Mouse (Mus musculus) hematopoietic stem cell, adult 5-6 weeks (primary cell): ENCODE measurements around the gene P2ry10. TPM values are rescaled to one million over a fixed set of nuclear protein-coding genes. Genes with fewer than 3 reads are reported as not detected.
A peak's percentile ranks its signal among the peaks of the same experiment; 100 is the strongest.
"Not testable (repeated sequence)": the region's sequence is repeated elsewhere in the genome, so short reads cannot be mapped to it uniquely, and the experiment has no call there.

Experiments
- ATAC-seq, 2 experiments: fragments of 125-278 bp in 1 of 2; replicated peaks in 1 of 2; 2 replicates each; pipeline ENCODE4 v1.8.0; 2016 to 2017; ENCODE audit warnings: inconsistent platforms in 2 of 2, mild to moderate bottlenecking in 2 of 2, moderate number of reproducible peaks in 2 of 2, low read depth in 1 of 2, moderate TSS enrichment in 1 of 2; ENCODE audit not compliant: low FRiP score in 2 of 2, poor library complexity in 2 of 2, severe bottlenecking in 2 of 2, insufficient read depth in 1 of 2, low TSS enrichment in 1 of 2
- total RNA-seq: library from RNA; stranded (forward); fragments of 172-1452, 232-1000 nt; gene quantifications from 2 replicates; pipeline ENCODE4 v1.2.3, GENCODE M21; 2017

The P2ry10 gene
- 21.1 and 24.8 TPM in 2 replicates for total RNA-seq

DNA sequence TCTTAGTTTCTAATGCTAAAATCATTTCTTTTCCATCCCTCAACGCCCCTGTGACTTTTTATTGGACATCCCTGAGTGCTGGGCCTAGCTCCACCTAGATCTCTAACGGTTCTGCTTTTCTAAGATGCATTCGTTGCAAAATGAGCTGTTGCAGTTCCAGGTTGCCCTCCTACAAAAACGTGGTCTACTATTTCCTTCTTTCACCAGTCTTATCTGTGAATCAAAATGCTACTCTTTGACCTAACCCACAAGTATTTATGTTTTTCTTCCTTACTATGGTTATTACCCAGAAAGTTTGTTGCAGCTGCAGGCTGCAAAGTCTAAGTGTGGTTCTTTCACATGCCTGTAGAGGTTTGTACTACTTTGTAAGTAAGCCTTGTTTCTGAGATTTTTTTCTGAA lies at the start of gene P2ry10:
Gene P2ry10, plus strand, starts transcription at position 316 of the 400 bp plus-strand sequence.
- ATAC-seq, result peak; percentile 77 to 80

DNA sequence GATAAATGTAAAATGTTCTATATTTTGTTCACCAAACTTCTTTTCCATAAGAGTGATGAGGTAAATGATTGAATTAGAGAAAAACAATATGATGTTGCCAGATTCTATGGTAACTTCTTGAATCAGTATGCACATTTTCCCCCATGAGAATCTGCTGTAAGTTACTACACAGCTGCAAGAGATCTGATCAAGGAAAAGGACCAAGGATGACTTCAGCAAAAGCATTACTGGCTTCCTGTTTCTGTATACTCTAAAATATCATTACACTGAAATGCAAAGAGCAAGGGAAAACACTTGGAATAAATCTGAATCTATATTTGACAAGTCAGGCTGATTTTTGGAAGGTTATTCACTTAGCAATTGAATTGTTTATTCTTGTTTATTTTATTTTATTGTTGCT lies 49.1 kb upstream of the P2ry10 start:
- 0 out of 4 replicates have a peak, but pooled peaks of 1 of the 2 experiments have one; percentile 42 for ATAC-seq

DNA sequence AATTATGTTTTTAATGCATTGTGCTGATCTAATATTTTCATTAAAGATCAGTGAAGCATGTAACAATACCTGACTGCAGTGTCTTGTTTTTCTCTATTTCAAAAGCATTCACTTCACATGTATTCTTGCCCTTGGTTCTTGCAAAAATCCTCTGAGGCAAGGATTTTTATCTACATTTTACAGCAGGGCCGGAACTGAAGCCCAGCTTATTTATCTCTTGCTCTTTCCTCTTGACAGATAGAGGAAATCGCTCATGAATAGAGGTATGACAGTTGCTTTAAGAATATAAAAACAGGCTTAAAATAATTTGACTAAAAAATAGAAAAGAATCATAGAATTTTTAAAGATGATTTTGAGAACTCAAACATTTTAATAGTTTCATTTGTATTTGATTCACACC lies 48.7 kb upstream of the P2ry10 start:
- ATAC-seq, result no peak

DNA sequence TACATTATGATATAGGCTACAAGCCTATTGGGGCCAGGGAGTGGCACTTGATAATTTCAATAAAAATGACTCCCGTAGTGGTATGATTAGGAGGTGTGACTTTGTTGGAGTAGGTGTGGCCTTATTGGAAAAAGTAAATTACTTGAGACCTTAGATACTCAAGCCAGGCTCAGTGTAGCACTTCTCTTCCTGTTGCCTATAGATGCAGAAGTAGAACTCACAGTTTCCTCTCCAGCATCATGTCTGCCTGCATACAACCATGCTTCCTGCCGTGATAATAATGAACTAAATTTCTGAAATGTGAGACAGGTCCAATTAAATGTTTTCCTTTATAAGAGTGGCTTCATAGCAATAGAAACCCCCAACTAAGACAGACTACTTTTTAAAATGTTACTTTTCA lies 45.9 kb upstream of the P2ry10 start:
- no peak for ATAC-seq

DNA sequence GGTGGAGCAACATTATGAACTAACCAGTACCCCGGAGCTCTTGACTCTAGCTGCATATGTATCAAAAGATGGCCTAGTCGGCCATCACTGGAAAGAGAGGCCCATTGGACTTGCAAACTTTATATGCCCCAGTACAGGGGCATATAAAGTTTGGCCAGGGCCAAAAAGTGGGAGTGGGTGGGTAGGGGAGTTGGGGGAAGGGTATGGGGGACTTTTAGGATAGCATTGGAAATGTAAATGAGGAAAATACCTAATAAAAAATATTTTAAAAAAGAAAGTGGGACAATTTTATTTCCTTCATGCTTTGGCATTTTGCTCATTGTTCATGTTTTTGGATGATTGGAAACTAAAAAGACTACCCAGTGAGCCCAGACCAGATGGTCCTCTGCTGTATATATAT lies 4.9 kb upstream of the P2ry10 start:
- ATAC-seq, result not testable (repeated sequence)

DNA sequence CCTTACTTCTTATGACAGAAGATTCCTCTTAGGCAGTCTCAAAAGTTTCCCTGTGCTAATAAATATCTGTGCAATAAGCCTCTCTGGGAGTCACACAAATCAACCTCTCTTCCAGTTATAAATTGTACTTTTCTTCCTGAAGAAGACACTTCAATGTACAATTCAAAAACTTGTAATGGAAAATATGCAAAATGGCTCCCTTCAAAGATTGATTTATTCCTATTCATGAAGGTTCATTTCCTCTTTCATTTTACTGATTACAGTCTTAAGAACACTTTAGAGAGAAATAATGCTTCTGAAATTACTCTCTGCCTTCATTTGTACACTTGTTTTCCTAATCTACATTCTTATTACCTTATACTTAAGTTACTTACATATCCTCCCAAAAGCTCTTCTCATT lies 4.0 kb upstream of the P2ry10 start:
- no peak for ATAC-seq

DNA sequence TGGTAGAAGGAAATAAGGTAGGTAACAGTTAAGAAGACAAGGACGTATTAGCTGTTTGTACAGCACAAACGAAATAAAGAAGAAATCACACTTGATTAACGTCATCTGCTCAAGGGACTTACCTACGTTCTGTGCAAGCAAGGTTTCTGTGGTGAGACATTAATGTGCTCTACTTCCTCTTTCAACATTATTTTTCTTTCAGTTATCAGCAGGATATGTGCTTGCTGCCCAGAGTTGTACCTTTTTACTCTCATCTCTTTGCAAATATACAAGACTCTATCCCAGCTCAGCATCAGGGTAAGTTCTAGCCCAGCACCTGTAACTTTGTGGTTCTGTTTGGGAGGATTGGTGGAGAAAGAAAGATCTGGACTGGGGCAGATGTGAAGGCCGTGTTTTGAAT lies 839 bp downstream of the P2ry10 start:
- ATAC-seq, result peak; percentile 81 to 89

DNA sequence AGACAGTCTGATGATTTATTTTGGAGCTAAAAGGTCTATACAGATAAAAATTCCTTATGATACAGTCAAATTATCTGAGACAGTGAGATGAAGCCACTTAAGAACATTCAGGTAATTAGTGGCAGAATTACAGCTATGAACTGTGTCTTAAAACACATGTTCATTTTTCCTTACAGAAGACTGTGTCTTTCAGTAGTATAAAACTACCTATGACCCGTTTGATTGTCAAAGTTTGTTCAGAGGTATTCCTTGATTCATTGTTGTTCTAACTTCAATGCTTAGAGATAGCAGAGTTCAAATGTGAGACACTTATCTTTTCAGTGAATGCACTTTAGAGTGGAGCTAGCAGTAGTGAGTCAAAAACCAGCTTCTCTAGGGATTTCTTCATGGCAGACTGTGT lies 1.6 kb downstream of the P2ry10 start:
- no peak for ATAC-seq

DNA sequence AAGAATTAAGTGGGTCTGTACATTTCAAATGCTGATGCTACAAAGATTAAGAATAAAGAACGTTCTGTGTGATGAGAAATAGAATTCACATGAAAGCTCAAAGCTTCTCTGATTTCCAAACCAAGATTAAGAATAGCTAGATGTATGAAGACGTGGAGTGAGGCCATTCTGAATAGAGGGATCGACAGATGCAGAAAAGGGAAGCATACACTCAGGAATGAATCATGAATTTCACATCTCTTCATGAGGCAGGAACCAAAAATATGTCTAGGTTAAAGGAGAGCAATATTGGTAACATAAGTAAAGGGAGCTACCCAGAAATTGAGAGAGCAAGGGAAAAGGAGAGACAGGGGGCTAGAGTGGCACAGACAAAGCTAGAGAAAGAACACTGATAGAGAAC lies 7.3 kb downstream of the P2ry10 start:
- ATAC-seq, result no peak

DNA sequence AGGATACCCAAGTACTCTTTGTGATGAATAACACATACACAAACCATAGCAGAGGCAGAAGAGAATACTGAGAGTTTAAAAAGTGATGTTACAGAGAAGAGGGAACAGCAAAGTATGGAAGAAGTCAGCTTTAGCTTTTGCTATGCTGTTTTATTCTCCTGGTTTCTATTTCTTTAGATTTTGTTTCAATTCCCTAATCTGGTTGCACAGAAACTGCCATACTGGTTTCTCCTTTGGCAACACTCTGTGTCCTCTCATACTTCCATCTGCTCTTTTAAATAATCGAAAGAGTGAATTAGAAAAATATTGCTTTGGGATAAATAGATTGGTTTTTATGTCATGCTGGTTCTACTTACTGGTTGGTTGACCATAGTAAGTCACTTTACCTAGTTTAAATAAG lies 28.0 kb downstream of the P2ry10 start:
- ATAC-seq, result no peak

DNA sequence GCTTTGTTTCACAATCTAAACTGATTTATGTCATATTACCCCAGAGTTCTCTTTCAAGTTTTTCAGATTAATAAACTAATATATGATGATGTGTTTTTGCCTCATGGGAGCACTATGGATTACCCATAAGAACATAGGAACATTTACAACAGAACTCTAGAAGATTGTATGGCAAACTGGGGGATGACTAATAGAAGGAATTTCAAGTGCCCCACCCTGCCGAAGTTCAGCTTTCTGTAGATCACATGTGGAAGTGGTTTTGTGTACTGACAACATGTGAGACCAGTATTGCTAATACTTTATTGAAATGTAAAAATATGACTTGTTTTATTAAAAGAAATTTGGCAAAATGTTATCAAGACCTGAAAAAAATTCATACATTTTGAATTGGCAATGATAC lies 28.7 kb downstream of the P2ry10 start:
- no peak for ATAC-seq

DNA sequence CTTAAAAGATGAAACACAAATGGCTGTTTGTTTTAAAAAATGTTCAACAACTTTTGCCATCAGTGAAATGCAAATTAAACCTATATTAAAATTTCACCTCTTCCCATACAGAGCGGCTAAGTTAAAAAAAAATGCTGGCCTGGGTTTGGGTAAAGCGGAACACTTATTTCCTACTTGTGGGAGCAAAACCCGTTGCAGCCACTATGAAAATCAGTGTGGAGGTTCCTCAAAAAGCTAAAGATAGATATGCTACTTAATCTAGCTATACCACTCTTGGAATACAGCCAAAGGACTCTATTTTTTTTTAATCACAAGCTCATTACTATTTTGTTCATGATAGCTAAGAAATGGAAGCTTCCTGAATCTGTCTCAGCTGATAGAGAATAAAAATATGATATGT lies 54.9 kb downstream of the P2ry10 start:
- ATAC-seq, result peak; percentile 46 to 56; a peak in 1 of 4 replicates

DNA sequence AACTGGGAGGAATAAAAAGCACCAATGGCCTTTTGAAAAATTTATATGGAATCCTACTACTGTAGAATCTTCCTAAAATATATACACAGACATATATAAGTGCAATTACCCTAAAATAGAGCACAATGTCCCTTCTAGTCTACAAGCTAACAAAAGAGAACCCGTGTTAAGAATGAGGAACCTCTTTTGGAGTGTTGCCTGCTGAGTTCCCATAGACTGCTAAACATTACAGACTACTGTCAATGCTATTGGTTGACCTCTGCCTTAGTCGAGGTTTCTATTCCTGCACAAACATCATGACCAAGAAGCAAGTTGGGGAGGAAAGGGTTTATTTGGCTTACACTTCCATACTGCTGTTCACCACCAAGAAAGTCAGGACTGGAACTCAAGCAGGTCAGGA lies 55.6 kb downstream of the P2ry10 start:
- ATAC-seq, result no peak

DNA sequence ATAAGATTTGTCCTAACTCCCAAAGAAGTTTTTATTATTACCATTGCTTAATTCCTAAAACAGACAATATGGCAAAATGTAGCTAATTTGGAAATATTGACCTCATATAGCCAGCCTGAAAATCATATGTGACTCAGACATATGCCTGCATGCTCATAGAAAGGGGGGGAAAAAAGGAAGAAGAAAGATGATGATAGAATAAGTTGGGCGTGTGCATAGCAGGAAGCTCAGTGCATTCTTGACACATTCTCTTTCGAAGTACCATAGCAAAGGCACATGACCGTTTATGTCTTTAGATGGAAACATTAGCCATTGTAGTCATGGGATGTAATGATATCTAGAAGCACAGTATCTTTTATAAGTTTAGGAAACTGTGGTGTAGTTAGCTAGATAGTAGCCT lies 60.4 kb downstream of the P2ry10 start, which contains the start of gene P2ry10b:
Gene P2ry10b, plus strand, starts transcription at position 247 of the 400 bp plus-strand sequence.
- no peak for ATAC-seq

DNA sequence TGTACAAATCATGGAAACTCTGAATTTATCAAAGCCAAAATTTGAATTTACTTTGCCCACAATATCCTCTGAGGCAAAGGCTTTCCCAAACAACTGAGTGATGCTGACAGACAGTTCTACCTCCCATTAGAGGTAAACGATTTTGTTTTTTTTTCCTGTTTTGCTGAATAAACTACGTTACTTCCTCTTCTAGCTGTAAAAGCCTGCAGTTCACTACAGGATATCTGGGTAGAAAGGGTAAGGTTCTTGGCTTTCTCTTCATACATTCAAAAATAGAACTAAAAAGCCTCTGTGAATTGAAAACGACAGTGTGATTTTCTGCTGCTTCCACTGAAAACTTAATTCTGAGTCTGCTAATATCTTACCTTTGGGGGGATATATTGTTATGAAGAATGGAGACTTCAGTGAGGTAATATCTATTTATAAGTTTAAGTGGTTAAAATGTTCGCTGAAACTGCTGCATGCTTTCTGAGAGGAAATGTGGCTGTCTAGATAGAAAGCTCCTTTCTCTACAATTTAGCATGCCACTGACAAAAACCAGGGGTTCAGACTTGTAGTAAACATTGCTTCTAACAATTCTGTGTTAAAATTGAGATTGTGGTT lies 61.2 kb downstream of the P2ry10 start:
- ATAC-seq, result peak; percentile 63; a peak in 3 of 4 replicates

DNA sequence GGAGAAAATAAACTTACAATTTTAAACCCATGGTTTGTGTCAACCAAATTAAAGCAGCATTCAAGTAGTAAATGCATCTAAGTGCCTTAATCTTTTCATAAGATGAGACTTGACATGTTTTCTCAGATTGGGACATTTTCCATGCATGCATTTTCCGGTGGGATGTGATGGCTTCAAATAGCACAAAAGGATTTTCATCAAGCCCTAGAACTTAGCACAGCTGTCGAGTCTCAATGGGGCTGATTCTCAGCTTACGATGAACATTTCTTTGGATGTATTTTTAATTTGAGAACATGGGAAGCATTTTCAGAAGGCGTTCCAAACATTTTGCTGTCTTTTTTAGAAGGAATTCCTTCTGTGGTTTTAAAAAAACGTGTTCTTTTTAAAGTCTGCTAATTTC lies 61.7 kb downstream of the P2ry10 start:
- ATAC-seq, result no peak

DNA sequence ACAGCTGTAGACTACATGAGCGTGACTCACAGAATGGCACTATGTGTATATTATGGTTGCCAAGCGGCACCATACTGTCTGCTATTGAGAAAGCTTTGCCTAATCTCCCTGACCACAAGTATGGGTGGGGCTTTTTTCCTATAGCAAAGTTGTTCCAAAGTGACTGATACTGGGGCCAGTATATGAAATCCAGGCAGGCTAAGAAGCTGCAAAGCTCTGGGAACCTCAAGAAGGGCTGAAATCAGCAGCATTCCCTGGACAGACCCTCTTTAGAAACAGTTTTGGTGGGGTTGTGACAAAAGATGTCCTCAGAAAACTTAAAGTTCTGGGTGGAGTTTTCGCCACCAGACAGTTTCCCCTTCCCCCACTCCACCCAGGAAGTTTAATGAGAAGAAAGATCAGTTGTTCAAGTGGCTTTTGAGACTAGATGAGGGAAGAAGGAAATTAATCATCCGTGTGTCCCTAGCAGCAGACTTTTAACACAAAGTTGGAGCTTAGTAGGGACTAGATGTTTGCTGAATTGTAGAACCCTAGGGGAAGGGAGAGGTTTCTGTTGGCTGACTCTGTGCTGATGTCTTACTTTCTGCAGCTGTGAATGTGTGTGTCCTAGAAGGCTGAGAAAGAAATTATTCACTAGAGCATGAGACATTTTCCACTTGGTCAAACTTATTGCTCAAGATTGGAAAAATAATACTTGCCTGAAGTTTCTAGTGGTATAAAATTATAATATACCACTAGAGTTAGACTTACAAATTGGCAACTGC lies 62.6 kb downstream of the P2ry10 start:
- ATAC-seq, result peak; percentile 62 to 82; a peak in 1 of 4 replicates
